Mouse (Mus musculus): ENCODE results near the gene Ints6l. TPM values are rescaled to one million over a fixed set of nuclear protein-coding genes. Genes with fewer than 3 reads are reported as not detected.

The Ints6l gene
- polyA plus RNA-seq, 1 experiment, result 24.4 TPM

GRCm38 (mm10) chrX:56455372-56456246 lies 952 bp downstream of the Ints6l start:
- 29% methylated on average over 65 of the region's 65 CpGs for WGBS
- no peaks in the 10 kb centered on the region; the same call in 1 of the 2 replicates for H3K4me1 ChIP-seq (ENCODE audit: control insufficient read depth, insufficient read depth, low read length)

GRCm38 (mm10) chrX:56456379-56456778 lies 1.7 kb downstream of the Ints6l start:
- H3K4me3 ChIP-seq (replicated peaks; ENCODE audit: extremely low read depth, low read depth, low read length), result peak overlapping the region; percentile 47
- WGBS, result 25% methylated on average over 8 of the region's 8 CpGs
- no peak for TF ChIP-seq POLR2A (IDR thresholded peaks at IDR 0.05; ENCODE audit: borderline replicate concordance, extremely low read depth, low read depth, low read length)
- TF ChIP-seq CTCF (IDR thresholded peaks at IDR 0.05; ENCODE audit: insufficient read depth, low read length), result no peak
- H3K4me1 ChIP-seq (ENCODE audit: control insufficient read depth, insufficient read depth, low read length), result no peaks in the 10 kb centered on the region; the same call in 1 of the 2 replicates
- no peak for DNase-seq

More at GRCm38 (mm10) chrX:56455372-56456246, 952 bp downstream of the Ints6l start:
- H3K4me3 ChIP-seq (replicated peaks; ENCODE audit: extremely low read depth, low read depth, low read length), result peak overlapping the region; percentile 59
- TF ChIP-seq CTCF (IDR thresholded peaks at IDR 0.05; ENCODE audit: insufficient read depth, low read length) (no peak), POLR2A (IDR thresholded peaks at IDR 0.05; ENCODE audit: borderline replicate concordance, extremely low read depth, low read depth, low read length) (peak; percentile 61; the same call in 1 of the 2 replicates)
- DNase-seq, result peak; percentile 73

DNA sequence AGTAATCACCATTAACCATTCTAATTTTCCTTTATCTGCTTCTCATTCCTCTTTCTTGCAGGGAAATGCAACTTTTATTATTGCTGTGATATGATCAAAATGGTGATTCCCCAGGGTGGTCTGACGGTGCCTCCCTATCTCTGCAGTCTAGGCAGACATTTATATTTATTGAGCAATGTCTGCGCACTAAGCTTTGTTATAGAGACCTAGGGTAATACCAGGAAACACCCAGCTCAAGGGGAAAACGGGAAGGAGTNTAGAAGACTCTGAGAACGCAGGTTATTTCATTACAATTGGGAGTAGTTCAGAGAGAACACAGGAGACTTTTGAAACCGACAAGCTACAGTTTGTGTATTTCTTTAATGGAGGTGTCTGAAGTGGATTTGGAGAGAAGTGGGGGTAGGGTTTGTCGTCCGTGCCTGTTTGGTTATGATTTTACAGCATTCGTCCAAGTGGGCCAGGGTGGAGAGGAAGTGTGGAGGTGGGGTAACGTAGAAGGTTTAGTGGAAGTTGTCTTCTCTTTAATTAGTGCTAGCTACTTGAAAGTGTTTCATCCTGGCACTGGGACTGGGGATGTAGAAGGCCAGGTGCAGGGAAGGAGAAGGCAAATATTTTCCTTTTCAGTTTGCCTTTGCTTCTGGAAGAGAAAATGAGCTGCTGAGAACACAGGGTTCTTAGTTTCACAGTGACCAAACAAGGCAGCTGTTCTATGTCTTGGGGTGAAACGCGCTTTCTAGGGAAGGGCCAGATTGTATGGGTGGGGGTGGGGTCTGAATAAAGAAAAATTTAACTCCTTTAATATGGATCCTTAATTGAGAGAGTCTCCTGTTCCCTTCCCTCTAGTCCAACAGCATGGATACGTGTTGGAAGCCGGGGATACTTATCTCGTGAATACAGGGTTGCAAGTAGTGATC lies 7.6 kb downstream of the Ints6l start:
- no peak for DNase-seq
- WGBS, result 42% methylated on average over 14 of the region's 14 CpGs
- no peak overlapping the region for H3K4me3 ChIP-seq (replicated peaks; ENCODE audit: extremely low read depth, low read depth, low read length)

GRCm38 (mm10) chrX:56464906-56465305 lies 10.2 kb downstream of the Ints6l start:
- no peak for DNase-seq
- Histone ChIP-seq H3K4me1 (ENCODE audit: control insufficient read depth, insufficient read depth, low read length) (peaks cover 11% of the 10 kb centered on the region), H3K4me3 (replicated peaks; ENCODE audit: extremely low read depth, low read depth, low read length) (no peak overlapping the region)
- WGBS, result 59% methylated on average over 1 of the region's 1 CpGs
- TF ChIP-seq POLR2A (IDR thresholded peaks at IDR 0.05; ENCODE audit: borderline replicate concordance, extremely low read depth, low read depth, low read length) (no peak), CTCF (IDR thresholded peaks at IDR 0.05; ENCODE audit: insufficient read depth, low read length) (no peak)

More for the DNA sequence above, 7.6 kb downstream of the Ints6l start:
- peaks cover 7% of the 10 kb centered on the region for H3K4me1 ChIP-seq (ENCODE audit: control insufficient read depth, insufficient read depth, low read length)
- TF ChIP-seq POLR2A (IDR thresholded peaks at IDR 0.05; ENCODE audit: borderline replicate concordance, extremely low read depth, low read depth, low read length) (no peak), CTCF (IDR thresholded peaks at IDR 0.05; ENCODE audit: insufficient read depth, low read length) (no peak)

- Histone ChIP-seq H3K4me1 (ENCODE audit: control insufficient read depth, insufficient read depth, low read length) (peaks cover 7% of the 10 kb centered on the region), H3K4me3 (replicated peaks; ENCODE audit: extremely low read depth, low read depth, low read length) (no peak overlapping the region)
- no peak for TF ChIP-seq POLR2A (IDR thresholded peaks at IDR 0.05; ENCODE audit: borderline replicate concordance, extremely low read depth, low read depth, low read length)
- TF ChIP-seq CTCF (IDR thresholded peaks at IDR 0.05; ENCODE audit: insufficient read depth, low read length), result no peak
- no peak for DNase-seq
- WGBS, result 63% methylated on average over 4 of the region's 4 CpGs
Measured at GRCm38 (mm10) chrX:56467688-56468087, 13.0 kb downstream of the Ints6l start.

DNA sequence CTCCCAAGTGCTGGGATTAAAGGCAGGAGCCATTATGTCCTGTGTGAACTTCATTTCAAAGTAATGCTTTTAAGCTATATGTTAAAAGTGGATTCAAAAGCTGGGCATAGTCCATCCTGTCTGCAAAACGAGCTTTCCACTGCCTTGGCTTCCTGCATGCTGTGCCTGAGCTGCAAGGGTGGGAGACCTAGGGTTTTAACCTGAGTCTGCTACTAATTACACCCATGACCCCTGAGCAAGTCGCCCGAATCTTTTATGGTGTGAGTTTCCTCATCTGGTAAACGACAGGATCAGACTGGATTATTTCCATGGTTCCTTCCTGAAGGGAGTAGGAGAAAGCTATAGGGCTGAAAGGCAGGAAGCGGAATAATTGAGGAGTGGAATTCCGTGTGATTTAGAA lies 13.8 kb downstream of the Ints6l start:
- DNase-seq, result no peak
- H3K4me3 ChIP-seq (replicated peaks; ENCODE audit: extremely low read depth, low read depth, low read length), result no peak overlapping the region
- TF ChIP-seq POLR2A (IDR thresholded peaks at IDR 0.05; ENCODE audit: borderline replicate concordance, extremely low read depth, low read depth, low read length) (no peak), CTCF (IDR thresholded peaks at IDR 0.05; ENCODE audit: insufficient read depth, low read length) (no peak)
- peaks cover 7% of the 10 kb centered on the region; the same call in 1 of the 2 replicates for H3K4me1 ChIP-seq (ENCODE audit: control insufficient read depth, insufficient read depth, low read length)
- WGBS, result 51% methylated on average over 6 of the region's 6 CpGs

DNA sequence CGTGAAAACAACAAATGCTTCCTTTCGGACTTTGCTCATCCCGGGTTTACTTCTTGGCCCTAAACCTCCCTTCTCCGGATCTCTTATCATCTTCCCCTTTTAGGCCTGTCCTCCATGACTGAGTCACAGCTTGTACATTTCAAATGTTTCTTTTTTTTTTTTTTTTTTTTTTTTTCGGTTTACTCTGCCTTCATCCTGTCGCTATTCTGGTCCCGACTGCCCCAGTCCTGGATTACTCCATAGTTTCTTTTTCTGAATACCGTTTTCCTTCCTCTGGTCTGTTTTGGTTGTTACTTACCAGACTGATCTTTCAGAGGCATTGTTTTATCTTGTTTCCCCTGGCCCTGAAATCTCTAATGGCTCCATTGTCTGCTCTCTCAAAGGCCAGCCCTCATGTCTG lies 19.4 kb downstream of the Ints6l start:
- no peak overlapping the region for H3K4me3 ChIP-seq (replicated peaks; ENCODE audit: extremely low read depth, low read depth, low read length)
- peaks cover 2% of the 10 kb centered on the region; the same call in 1 of the 2 replicates for H3K4me1 ChIP-seq (ENCODE audit: control insufficient read depth, insufficient read depth, low read length)
- TF ChIP-seq POLR2A (IDR thresholded peaks at IDR 0.05; ENCODE audit: borderline replicate concordance, extremely low read depth, low read depth, low read length) (no peak), CTCF (IDR thresholded peaks at IDR 0.05; ENCODE audit: insufficient read depth, low read length) (no peak)
- WGBS, result 55% methylated on average over 8 of the region's 8 CpGs
- no peak for DNase-seq

DNA sequence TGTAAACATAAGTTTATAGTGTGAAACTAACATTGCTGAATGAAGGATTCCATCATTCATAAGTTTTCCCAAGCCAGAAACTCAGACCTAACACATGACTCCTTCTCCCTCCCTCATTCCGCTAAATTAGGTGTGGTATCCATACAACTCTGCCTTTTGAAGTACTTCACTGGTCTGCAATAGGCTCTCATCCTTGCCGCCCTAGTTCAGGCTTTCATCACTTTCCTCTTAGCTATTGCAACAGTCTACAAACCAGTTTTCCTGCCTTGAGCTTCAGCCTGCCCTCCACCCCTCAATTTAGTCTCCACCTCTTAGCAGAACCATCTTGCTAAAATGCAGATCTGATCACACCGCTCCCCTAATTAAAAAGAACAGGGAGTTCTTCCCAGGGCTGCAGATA lies 22.9 kb downstream of the Ints6l start:
- peaks cover 2% of the 10 kb centered on the region; the same call in 1 of the 2 replicates for H3K4me1 ChIP-seq (ENCODE audit: control insufficient read depth, insufficient read depth, low read length)
- H3K4me3 ChIP-seq (replicated peaks; ENCODE audit: extremely low read depth, low read depth, low read length), result no peak overlapping the region
- TF ChIP-seq POLR2A (IDR thresholded peaks at IDR 0.05; ENCODE audit: borderline replicate concordance, extremely low read depth, low read depth, low read length) (no peak), CTCF (IDR thresholded peaks at IDR 0.05; ENCODE audit: insufficient read depth, low read length) (no peak)
- DNase-seq, result no peak
- 76% methylated on average over 3 of the region's 3 CpGs for WGBS

DNA sequence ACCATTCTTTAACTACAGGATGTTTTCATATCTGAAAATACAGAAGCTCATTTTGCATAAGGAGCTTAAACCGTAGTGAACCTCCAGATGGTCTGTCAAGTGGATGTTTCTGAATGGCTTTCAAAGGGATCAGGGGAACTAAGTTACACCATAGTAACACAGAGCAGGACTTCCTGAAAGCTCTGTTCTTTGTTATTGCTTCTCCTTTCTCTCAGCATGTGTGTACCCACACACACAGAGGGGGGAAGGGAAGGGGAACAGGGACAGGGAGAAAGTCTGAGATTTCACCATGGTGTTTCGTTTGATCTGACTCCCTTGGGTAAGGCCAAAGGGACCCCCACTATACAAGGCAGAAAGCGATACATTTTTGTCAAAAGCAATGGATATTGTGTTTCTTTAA lies 27.2 kb downstream of the Ints6l start:
- Histone ChIP-seq H3K4me3 (replicated peaks; ENCODE audit: extremely low read depth, low read depth, low read length) (no peak overlapping the region), H3K4me1 (ENCODE audit: control insufficient read depth, insufficient read depth, low read length) (no peaks in the 10 kb centered on the region)
- no peak for DNase-seq
- TF ChIP-seq POLR2A (IDR thresholded peaks at IDR 0.05; ENCODE audit: borderline replicate concordance, extremely low read depth, low read depth, low read length) (no peak), CTCF (IDR thresholded peaks at IDR 0.05; ENCODE audit: insufficient read depth, low read length) (no peak)
- 65% methylated on average over 3 of the region's 3 CpGs for WGBS

Measured in lung, adult 2 months (tissue).